Mouse (Mus musculus): ENCODE data around the gene Tfap2d.

Gene Tfap2d

DNA sequence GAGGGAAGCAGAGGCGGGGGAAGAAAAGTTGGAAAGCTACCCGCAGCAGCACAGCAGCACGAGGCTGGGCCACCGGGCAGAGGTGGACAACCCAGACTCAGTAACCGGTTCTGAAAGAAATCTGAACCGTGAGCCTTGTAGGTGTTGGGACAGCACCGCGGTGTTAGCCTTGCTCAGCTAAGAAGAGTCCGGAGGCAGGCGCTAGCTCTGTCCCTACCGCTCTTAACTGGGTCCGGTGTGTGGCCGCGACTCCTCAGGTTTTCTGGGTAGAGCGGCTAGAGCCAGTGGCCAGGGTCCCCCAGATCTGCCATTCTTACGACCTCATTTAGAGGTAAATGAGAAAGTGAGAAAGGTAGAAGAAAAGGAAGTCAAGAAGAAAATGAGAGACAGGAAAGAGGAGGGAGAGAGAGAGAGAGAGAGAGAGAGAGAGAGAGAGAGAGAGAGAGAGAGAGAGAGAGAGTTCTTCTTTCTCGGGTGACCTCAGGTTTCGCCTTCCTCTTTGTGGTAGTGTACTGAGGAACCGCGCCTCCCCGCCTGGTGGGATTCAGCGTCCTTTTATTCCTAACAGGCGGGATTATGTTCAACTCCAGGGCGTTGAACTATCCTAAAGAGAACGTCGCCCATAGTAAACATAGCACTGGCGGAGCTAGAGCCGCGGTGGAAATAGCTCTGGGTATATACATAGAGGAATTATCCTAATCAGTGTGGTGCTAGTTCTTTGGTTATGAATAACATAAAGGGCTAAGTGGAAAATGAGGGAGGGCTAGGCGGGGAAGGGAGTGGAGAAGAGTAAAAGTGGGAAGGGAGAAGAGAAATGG, 107.6 kb downstream of the Tfap2d start:
- in situ Hi-C loops (cut with MboI) = no loop called here

GRCm38 (mm10) chr1:19211033-19211405, 108.2 kb downstream of the Tfap2d start:
- in situ Hi-C loops (cut with MboI) = no loop called here

GRCm38 (mm10) chr1:19211546-19212154, 108.8 kb downstream of the Tfap2d start:
- in situ Hi-C loops (cut with MboI) = no loop called here

- in situ Hi-C loops (cut with MboI) = no loop called here
Observed at GRCm38 (mm10) chr1:19212691-19213090, 109.9 kb downstream of the Tfap2d start.

DNA sequence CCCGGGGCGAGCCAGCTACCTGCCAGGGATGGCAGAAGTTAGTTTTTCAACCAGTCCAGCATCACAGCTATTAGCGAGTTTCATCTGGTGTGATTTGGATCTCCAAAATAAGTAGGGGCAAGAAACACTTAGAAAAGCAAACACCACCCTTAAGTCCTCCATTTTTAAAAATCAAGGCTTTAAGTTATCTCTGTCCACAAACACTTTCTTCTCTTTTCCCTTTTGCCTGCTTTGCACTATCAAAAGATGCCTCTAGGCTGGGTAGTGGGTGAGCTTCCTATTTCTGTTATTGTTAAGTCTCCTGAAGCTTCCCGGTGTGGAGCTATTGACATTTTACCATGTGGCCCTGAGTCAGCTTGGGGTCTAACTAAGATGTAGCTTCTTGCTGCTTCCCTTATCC, 110.3 kb downstream of the Tfap2d start:
- in situ Hi-C loops (cut with MboI) = no loop called here

DNA sequence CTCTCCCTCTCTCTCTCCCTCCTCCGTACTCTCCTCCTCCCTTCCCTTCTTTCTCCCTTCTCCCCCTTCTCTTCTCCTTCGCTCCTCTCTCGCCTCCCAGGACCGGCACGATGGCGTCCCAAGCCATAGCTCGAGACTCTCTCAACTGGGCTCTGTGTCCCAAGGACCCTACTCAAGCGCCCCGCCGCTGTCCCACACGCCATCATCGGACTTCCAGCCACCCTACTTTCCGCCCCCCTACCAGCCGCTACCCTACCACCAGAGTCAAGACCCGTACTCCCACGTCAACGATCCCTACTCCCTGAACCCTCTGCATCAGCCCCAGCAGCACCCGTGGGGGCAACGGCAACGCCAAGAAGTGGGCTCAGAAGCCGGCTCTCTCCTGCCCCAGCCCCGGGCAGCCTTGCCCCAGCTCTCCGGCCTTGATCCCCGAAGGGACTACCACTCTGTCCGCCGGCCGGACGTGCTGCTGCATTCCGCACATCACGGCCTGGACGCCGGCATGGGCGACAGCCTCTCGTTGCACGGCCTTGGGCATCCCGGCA, 111.1 kb downstream of the Tfap2d start:
- in situ Hi-C loops (cut with MboI) = no loop called here
